Mouse (Mus musculus) embryonic fibroblast, embryonic 13.5 days (primary cell): Measurements from ENCODE around the gene Gpr152.

Source experiments
- CTCF ChIP-seq: IDR thresholded peaks from 2 replicates; pipeline ENCODE4 v1.5.1; 2011; ENCODE audit warnings: mild to moderate bottlenecking, control low read depth, low read length, moderate library complexity, borderline replicate concordance; ENCODE audit not compliant: insufficient read depth
- POLR2A ChIP-seq: IDR thresholded peaks from 2 replicates; pipeline ENCODE4 v1.6.1; 2011; ENCODE audit warnings: low read depth, mild to moderate bottlenecking, control low read depth, low read length, moderate library complexity

DNA sequence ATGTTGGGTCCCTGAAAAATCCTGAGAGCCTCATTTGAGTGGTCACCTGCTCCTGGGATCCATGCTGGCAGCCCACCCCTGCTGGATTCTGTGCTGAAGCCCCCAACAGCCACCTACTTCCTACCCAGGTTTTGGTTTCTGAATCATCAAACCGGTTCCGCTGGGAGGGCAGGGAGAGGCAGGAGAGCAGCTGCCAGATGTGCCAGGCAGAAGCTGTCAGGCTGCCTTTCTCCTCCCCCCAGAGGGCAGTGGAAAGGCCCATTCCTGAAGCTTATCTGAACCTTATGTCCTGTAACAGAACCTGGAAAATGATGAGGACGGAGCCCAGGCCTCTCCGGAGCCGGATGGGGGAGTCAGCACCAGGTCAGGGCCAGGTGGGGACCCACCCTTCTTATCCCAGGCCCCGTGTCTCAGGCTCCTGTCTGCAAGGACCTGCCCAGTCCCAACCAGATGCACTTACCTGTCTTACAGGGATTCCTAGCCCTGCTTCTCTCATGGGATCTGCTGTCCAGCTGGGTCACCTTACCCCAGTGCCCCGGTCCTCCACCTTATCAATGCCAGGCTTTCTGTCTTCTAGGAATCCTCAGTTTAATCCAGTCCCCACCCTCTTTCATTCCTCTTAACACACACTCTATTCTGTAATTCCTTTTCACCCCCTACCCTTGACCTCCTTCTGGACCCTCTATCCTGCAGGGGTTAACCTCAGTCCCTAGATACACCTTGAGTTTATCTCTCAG is 12.7 kb upstream of the Gpr152 start:
- TF ChIP-seq POLR2A, result no peak
- no peak for TF ChIP-seq CTCF
